Mouse (Mus musculus) stomach, postnatal 0 days (tissue): Measurements from ENCODE around the gene Sh2d3c.

ENCODE experiments used
- CTCF ChIP-seq: IDR thresholded peaks from 2 replicates; pipeline ENCODE4 v1.5.1; 2016; ENCODE audit warnings: antibody characterized with exemption, low read depth, mild to moderate bottlenecking, moderate library complexity
- EP300 ChIP-seq: optimal IDR thresholded peaks from 2 replicates; pipeline ENCODE3; 2016; ENCODE audit warnings: antibody characterized with exemption

DNA sequence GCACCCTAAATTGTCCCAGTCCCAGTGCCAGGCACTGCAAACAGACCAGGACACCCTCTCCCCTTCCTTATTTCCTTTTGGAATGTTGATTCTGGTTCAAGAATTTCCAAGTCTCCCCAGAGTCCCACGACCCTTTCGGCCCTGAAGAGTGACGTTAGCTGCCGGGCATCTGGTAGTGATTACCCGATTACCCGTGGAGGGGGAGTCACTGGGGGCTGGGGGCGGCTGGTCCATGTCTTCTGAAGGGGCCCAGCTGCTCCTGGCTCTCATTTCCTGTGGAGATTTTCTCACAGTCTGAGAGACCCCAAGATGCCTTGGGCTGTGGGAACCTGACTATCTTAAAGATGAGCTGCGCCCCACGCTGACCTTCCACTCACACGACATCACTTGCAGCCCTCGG is 10.0 kb downstream of the Sh2d3c start:
- TF ChIP-seq EP300 (no peak), CTCF (no peak)
